Comparison of ENCODE assay signal across 20 mouse cellular contexts in the genomic region with DNA sequence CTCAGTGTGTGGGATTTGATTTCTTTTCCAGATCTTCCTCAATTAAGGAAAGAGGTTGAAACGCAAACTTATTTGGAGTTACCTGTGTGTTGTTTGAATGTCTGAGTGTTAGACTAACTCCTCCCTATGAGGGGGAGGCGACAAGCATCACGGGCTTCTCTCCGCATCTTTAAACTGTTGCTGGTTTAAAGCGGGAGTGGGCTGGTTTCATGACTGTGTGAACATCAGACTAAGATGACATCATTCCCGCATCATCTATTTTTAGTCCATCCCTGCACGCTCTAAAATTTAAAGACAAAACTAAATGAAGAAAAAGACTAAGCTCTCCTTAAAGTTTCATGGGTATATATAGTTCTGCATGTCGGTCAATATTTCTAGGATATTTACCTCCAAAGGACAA.
"Had no signal": no experiment of that assay in that cellular context is flagged by ENCODE, and none has a peak within 500 bp of the region (broad histone marks: within the 10 kb centered on the region; RNA-seq: fewer than 3 reads in every experiment).

No protein-coding gene starts in this region.

- H3K4me1 ChIP-seq: liver, embryonic 13.5 days had no signal

- H3K4me3 ChIP-seq: heart, embryonic 10.5 days; heart, embryonic 12.5 days; hindbrain, embryonic 13.5 days; hindbrain, embryonic 15.5 days; layer of hippocampus, adult 2 months; left cerebral cortex, adult 2 months; limb, embryonic 10.5 days; limb, embryonic 12.5 days; liver, embryonic 13.5 days had no signal

- DNase-seq: forebrain, postnatal 0 days; gastrocnemius, postnatal 14 days; gastrocnemius, postnatal 36 days; heart, adult 18-20 months; heart, postnatal 10 days; kidney, adult 11 months; kidney, adult 8-10 months; kidney, postnatal 10 days; kidney, postnatal 25 days; kidney, postnatal 4 days; liver; liver, embryonic 13.5 days had no signal
